Mouse (Mus musculus) lung, adult 2 months (tissue): ENCODE data around the gene Insr.

Experiments
- CTCF ChIP-seq: fragments of 200-500 bp; IDR thresholded peaks from 2 replicates; pipeline ENCODE4 v1.5.1; 2011; ENCODE audit warnings: mild to moderate bottlenecking, low read length, control low read depth; ENCODE audit not compliant: insufficient read depth
- POLR2A ChIP-seq: fragments of 200-500 bp; IDR thresholded peaks from 2 replicates; pipeline ENCODE4 v1.6.1; 2011; ENCODE audit warnings: low read depth, mild to moderate bottlenecking, control low read depth, low read length, borderline replicate concordance; ENCODE audit errors: extremely low read depth

DNA sequence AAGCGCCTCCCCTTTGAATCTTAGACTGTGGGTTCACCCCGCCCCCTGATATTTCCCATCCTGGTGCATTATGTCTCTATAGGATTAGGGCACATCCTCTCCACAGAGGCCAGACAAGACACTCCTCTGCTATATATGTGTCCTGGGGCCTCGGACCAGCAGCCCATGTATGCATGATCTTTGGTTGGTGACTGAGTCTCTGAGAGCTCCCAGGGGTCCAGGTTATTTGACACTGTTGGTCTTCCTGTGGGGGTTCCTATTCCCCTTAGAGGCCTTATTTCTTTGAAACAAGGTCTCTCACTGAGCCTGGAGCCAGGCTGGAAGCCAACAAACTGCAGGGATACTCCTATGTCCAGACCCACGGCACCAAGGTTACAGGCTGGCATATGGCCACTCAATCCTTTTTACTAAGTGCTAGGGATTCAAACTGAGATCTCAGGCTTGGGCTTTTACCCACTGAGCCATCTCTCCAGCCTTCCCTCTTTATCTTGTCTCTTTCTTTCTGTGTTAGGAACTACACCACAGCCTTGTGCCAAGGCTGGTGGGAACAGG, 62.8 kb downstream of the Insr start:
- TF ChIP-seq POLR2A (no peak), CTCF (no peak)
